Comparison of ENCODE assay signal across 17 mouse cellular contexts in genomic region chr1:184692204-184692904, GRCm38 (mm10).
"Had no signal": no experiment of that assay in that cellular context is flagged by ENCODE, and none has a peak within 500 bp of the region (broad histone marks: within the 10 kb centered on the region; RNA-seq: fewer than 3 reads in every experiment).

No protein-coding gene starts in this region.

- DNase-seq: kidney, adult 18-20 months; kidney, postnatal 14 days; left cerebral cortex, postnatal 4 days; lung, postnatal 14 days; right cerebral cortex, adult 18-20 months; right cerebral cortex, postnatal 25 days; thymus, adult 18-20 months; thymus, postnatal 14 days had no signal

- ATAC-seq: midbrain, embryonic 13.5 days had no signal

- H3K36me3 ChIP-seq: kidney, embryonic 15.5 days; limb, embryonic 13.5 days; liver, embryonic 15.5 days; lung, embryonic 15.5 days; midbrain, embryonic 13.5 days; neural tube, embryonic 13.5 days had no signal

- H3K9ac ChIP-seq: kidney, embryonic 15.5 days; limb, embryonic 13.5 days; liver, embryonic 15.5 days; lung, embryonic 15.5 days; midbrain, embryonic 13.5 days; neural tube, embryonic 13.5 days had no signal

- H3K27me3 ChIP-seq: midbrain, embryonic 13.5 days; neural tube, embryonic 13.5 days had no signal

- H3K4me2 ChIP-seq: kidney, embryonic 15.5 days; limb, embryonic 13.5 days; liver, embryonic 11.5 days; liver, embryonic 15.5 days; lung, embryonic 15.5 days; midbrain, embryonic 13.5 days; neural tube, embryonic 13.5 days had no signal

- H3K4me3 ChIP-seq: kidney, embryonic 15.5 days; limb, embryonic 13.5 days; liver, embryonic 15.5 days; lung, embryonic 15.5 days; midbrain, embryonic 13.5 days; neural tube, embryonic 13.5 days had no signal

- H3K27ac ChIP-seq: kidney, embryonic 15.5 days; limb, embryonic 13.5 days; liver, embryonic 15.5 days; lung, embryonic 15.5 days; macrophage; midbrain, embryonic 13.5 days; neural tube, embryonic 13.5 days; stomach, postnatal 0 days had no signal

- H3K4me1 ChIP-seq: limb, embryonic 13.5 days; midbrain, embryonic 13.5 days; neural tube, embryonic 13.5 days had no signal

- H3K9me3 ChIP-seq: kidney, embryonic 15.5 days; limb, embryonic 13.5 days; liver, embryonic 15.5 days; lung, embryonic 15.5 days had no signal
